Mouse (Mus musculus): ENCODE measurements around the gene 6030468B19Rik.

DNA sequence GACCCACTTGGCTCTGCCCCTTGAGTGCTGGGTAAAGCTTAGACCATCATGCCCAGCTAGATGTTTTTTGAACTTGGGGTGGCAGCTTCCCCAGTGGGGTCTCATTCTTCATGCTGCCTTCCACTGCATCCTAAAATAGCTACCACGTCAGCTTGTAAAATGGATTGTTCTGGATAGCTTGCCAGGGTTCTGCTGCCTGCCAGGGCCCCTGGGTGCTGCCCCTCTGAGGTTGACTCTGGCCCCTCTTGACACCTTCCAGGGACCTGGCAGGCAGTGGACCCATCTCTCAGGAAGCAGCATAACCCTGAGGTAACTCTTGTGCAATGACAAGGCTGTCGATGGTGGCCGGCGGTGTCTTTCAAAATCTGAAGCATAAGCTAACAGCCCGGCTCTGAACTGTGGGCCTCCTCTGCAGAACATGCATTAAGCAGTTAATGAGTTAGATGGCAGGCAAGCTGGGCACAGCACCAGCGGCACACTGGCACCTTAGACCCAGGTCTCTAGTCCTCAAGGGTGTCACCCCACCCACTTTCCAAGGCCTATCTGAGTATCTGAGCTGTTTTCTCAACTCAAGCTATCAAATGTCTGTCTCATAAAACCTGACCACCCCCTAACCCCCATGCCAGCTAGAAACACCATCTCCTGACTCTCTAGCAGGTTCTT lies 17.4 kb downstream of the 6030468B19Rik start:
- TF ChIP-seq CTCF (IDR thresholded peaks at IDR 0.05; ENCODE audit: low read depth) (no peak), EP300 (IDR thresholded peaks at IDR 0.05; ENCODE audit: low read depth) (no peak)

Measured in liver, embryonic 14.5 days (tissue).